Mouse (Mus musculus) myocyte (in vitro differentiated cells): Measurements from ENCODE around the gene Plgrkt.

Experiments
- CEBPB ChIP-seq: IDR thresholded peaks from 2 replicates; pipeline ENCODE4 v1.6.1; 2011; ENCODE audit warnings: mild to moderate bottlenecking, moderate library complexity; ENCODE audit not compliant: poor library complexity, insufficient read depth, severe bottlenecking
- E2F4 ChIP-seq: IDR thresholded peaks from one replicate; pipeline ENCODE4 v1.6.1; 2011; ENCODE audit warnings: mild to moderate bottlenecking, control low read depth, moderate library complexity; ENCODE audit not compliant: insufficient read depth
- MAX ChIP-seq: IDR thresholded peaks from one replicate; pipeline ENCODE4 v1.6.1; 2011; ENCODE audit warnings: low read depth, mild to moderate bottlenecking, control low read depth
- POLR2A ChIP-seq: IDR thresholded peaks from one replicate; pipeline ENCODE4 v1.6.1; 2011; ENCODE audit warnings: low read depth, mild to moderate bottlenecking, control low read depth, moderate library complexity; ENCODE audit not compliant: insufficient read length

DNA sequence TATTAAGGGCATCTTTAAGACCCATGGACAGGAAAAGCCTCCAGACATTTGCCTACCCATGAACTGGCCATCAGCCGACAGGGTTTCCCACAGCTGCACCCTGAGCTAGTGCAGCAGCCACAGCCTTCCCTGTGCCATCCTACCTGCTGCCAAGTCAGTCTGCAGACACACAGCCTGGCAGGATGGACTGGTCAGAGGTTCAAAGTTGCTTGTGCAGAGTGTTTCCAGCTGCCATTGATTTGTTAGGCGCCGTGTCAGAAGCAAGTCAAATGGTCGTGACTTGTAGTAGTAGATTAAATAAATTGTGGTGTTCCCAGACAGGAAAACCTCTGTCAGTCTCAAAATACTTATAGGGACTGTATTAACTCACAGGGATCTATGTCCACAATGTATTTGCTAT is 36.1 kb upstream of the Plgrkt start:
- no peak for TF ChIP-seq CEBPB
- no peak for TF ChIP-seq E2F4
- TF ChIP-seq MAX: no peak
- TF ChIP-seq POLR2A: no peak
